In the genomic region with DNA sequence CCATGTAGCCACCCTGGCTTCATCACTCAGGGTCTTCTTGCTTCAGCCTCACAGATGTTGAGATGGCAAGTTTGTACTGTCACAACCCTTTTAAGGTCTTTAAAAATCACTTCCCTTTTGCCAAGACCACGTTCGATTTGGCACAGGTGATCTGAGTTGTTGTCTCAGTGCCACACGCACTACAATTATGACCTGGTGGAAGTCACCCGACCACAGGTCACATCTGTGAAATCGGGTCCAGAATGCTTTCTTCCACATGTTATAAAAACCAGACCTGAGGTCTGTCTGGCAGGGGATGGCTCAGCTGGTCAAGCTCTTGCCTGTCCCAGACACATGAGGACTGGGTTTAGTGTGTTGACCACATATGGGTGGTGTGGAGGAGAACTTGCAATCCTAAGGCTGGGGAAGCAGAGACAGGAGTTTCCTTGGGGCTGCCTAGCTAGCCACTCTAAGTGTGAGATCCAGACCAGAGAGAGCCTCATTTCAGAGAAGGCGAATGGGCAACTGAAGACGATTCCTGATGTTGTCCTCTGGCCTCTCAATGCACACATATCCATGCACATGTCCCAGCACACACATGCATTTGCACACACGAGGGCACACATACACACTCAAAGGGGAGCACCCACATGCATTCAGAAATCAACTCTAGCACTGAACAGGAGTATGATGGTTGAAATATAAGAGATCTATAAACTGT, we compare ENCODE assay signal across 19 mouse cellular contexts.
A peak's percentile ranks its signal among the peaks of the same experiment; 100 is the strongest.
DNase-seq lines count a peak whose midpoint lies in the region; ATAC-seq lines count a peak whose summit lies in the region.
"Had no signal": no experiment of that assay in that cellular context is flagged by ENCODE, and none has a peak within 500 bp of the region (broad histone marks: within the 10 kb centered on the region; RNA-seq: fewer than 3 reads in every experiment).

No protein-coding gene starts in this region.

- 77% methylated on average over 8 of the region's 8 CpGs for WGBS in heart, embryonic 11.5 days (ENCODE audit: insufficient replicate concordance)
- 78% methylated on average over 8 of the region's 8 CpGs for WGBS in limb, embryonic 12.5 days
- 89% methylated on average over 8 of the region's 8 CpGs for WGBS in limb, embryonic 10.5 days

- no peak for ATAC-seq in heart, embryonic 11.5 days (replicated peaks; ENCODE audit: insufficient number of reproducible peaks, low FRiP score, low TSS enrichment)
- no peak for ATAC-seq in limb, embryonic 12.5 days (ENCODE audit: insufficient number of reproducible peaks, insufficient read depth, low FRiP score, low TSS enrichment, low read depth)
- 0 out of 2 replicates have a peak, but pooled peaks have one; percentile 14 for ATAC-seq in megakaryocyte progenitor cell, adult 5-6 weeks (replicated peaks; ENCODE audit: poor library complexity)
- ATAC-seq: forebrain, embryonic 15.5 days; intestine, embryonic 15.5 days; lung, postnatal 0 days had no signal

- H3K4me2 ChIP-seq in heart, embryonic 11.5 days = no peak overlapping the region
- no peak overlapping the region for H3K4me2 ChIP-seq in limb, embryonic 12.5 days
- H3K4me2 ChIP-seq: embryonic facial prominence, embryonic 12.5 days; forebrain, embryonic 15.5 days; heart, embryonic 13.5 days; hindbrain, embryonic 15.5 days; intestine, embryonic 15.5 days; limb, embryonic 13.5 days had no signal

- H3K27ac ChIP-seq in heart, embryonic 11.5 days (ENCODE audit: low read depth, low read length) = no peak overlapping the region
- H3K27ac ChIP-seq in limb, embryonic 12.5 days = 0 out of 2 replicates have a peak overlapping the region, but pooled peaks have one; percentile 5
- no peak overlapping the region; the same call in 1 of the 2 replicates for H3K27ac ChIP-seq in limb, embryonic 10.5 days
- H3K27ac ChIP-seq: embryonic facial prominence, embryonic 12.5 days; forebrain, embryonic 15.5 days; hindbrain, embryonic 15.5 days; limb, embryonic 13.5 days; liver, embryonic 14.5 days had no signal

- peak; percentile 85 for DNase-seq in heart, adult 11 months
- no peak for DNase-seq in limb, embryonic 10.5 days (ENCODE audit: low spot score)
- DNase-seq in B cell, adult 2 months = peak; percentile 74 to 75
- DNase-seq in lung, adult 18-20 months = no peak
- no peak for DNase-seq in layer of hippocampus, postnatal 36 days
- DNase-seq: layer of hippocampus, adult 9-11 months; right cerebral cortex, postnatal 4 days had no signal

- no peak overlapping the region for H3K9ac ChIP-seq in heart, embryonic 11.5 days (ENCODE audit: low read depth, low read length)
- no peak overlapping the region for H3K9ac ChIP-seq in limb, embryonic 12.5 days (replicated peaks)
- H3K9ac ChIP-seq: embryonic facial prominence, embryonic 12.5 days; forebrain, embryonic 15.5 days; heart, embryonic 13.5 days; hindbrain, embryonic 15.5 days; intestine, embryonic 15.5 days; limb, embryonic 13.5 days; liver, embryonic 14.5 days had no signal

- H3K4me3 ChIP-seq in heart, embryonic 11.5 days (ENCODE audit: low read depth, low read length) = no peak overlapping the region
- no peak overlapping the region for H3K4me3 ChIP-seq in limb, embryonic 12.5 days (replicated peaks)
- no peak overlapping the region for H3K4me3 ChIP-seq in limb, embryonic 10.5 days
- H3K4me3 ChIP-seq: embryonic facial prominence, embryonic 12.5 days; erythroblast, embryonic 14.5 days; forebrain, embryonic 15.5 days; heart, embryonic 13.5 days; hindbrain, embryonic 15.5 days; intestine, embryonic 15.5 days; limb, embryonic 13.5 days had no signal

- no peaks in the 10 kb centered on the region for H3K9me3 ChIP-seq in heart, embryonic 11.5 days (replicated peaks; ENCODE audit: control insufficient read depth, low read length)
- no peaks in the 10 kb centered on the region for H3K9me3 ChIP-seq in limb, embryonic 12.5 days
- no peaks in the 10 kb centered on the region for H3K9me3 ChIP-seq in limb, embryonic 10.5 days (replicated peaks)
- H3K9me3 ChIP-seq: embryonic facial prominence, embryonic 12.5 days; forebrain, embryonic 15.5 days; heart, embryonic 13.5 days; hindbrain, embryonic 15.5 days; intestine, embryonic 15.5 days; limb, embryonic 13.5 days had no signal

- no peaks in the 10 kb centered on the region for H3K4me1 ChIP-seq in heart, embryonic 11.5 days (ENCODE audit: control insufficient read depth, insufficient read depth, low read length)
- H3K4me1 ChIP-seq in limb, embryonic 12.5 days (replicated peaks) = peaks cover 6% of the 10 kb centered on the region; the same call in 1 of the 2 replicates
- peaks cover 5% of the 10 kb centered on the region; the same call in 1 of the 2 replicates for H3K4me1 ChIP-seq in limb, embryonic 10.5 days
- H3K4me1 ChIP-seq: embryonic facial prominence, embryonic 12.5 days; intestine, embryonic 15.5 days had no signal

- H3K27me3 ChIP-seq in heart, embryonic 11.5 days (ENCODE audit: control insufficient read depth, insufficient read depth, low read length) = no peaks in the 10 kb centered on the region
- H3K27me3 ChIP-seq in limb, embryonic 12.5 days = no peaks in the 10 kb centered on the region
- no peaks in the 10 kb centered on the region for H3K27me3 ChIP-seq in limb, embryonic 10.5 days (ENCODE audit: low read depth, poor library complexity, severe bottlenecking)
- H3K27me3 ChIP-seq: embryonic facial prominence, embryonic 12.5 days; forebrain, embryonic 15.5 days; heart, embryonic 13.5 days; hindbrain, embryonic 15.5 days; intestine, embryonic 15.5 days; limb, embryonic 13.5 days had no signal

- H3K36me3 ChIP-seq in heart, embryonic 11.5 days (ENCODE audit: control insufficient read depth, insufficient read depth, low read length) = no peaks in the 10 kb centered on the region
- H3K36me3 ChIP-seq in limb, embryonic 12.5 days = no peaks in the 10 kb centered on the region
- H3K36me3 ChIP-seq in limb, embryonic 10.5 days = no peaks in the 10 kb centered on the region
- H3K36me3 ChIP-seq: embryonic facial prominence, embryonic 12.5 days; forebrain, embryonic 15.5 days; heart, embryonic 13.5 days; hindbrain, embryonic 15.5 days; intestine, embryonic 15.5 days; limb, embryonic 13.5 days had no signal

Comparison
In these comparisons a context has a peak if more than half of its experiments do, and no peak if none do; other contexts are left out.
1. DNase-seq: peak in heart, adult 11 months (single experiment) and B cell, adult 2 months (2 of 2); none in limb, embryonic 10.5 days (single experiment), lung, adult 18-20 months (0 of 2) and layer of hippocampus, postnatal 36 days (0 of 2).